Mouse (Mus musculus): Measurements from ENCODE around the gene Actn3. TPM values are rescaled to one million over a fixed set of nuclear protein-coding genes. Genes with fewer than 3 reads are reported as not detected.

The Actn3 gene
- polyA plus RNA-seq, 1 experiment from 2014 or later = 2.1 TPM

GRCm38 (mm10) chr19:4859081-4859480 lies 18.6 kb downstream of the Actn3 start:
- peaks cover 13% of the 10 kb centered on the region for H3K4me1 ChIP-seq (replicated peaks)
- H3K4me2 ChIP-seq = no peak overlapping the region
- H3K9me3 ChIP-seq (replicated peaks) = no peaks in the 10 kb centered on the region
- 38% methylated on average over 6 of the region's 6 CpGs for WGBS
- H3K27ac ChIP-seq = no peak overlapping the region
- H3K27me3 ChIP-seq = peaks cover 18% of the 10 kb centered on the region; the same call in 1 of the 2 replicates
- no peak overlapping the region for H3K9ac ChIP-seq
- ATAC-seq (replicated peaks; ENCODE audit: insufficient number of reproducible peaks, insufficient read depth, low FRiP score, low read depth) = no peak
- H3K4me3 ChIP-seq = no peak overlapping the region
- no peaks in the 10 kb centered on the region for H3K36me3 ChIP-seq

- Histone ChIP-seq H3K4me2 (peak overlapping the region; percentile 94), H3K9ac (no peak overlapping the region), H3K4me1 (replicated peaks) (peaks cover 13% of the 10 kb centered on the region), H3K9me3 (replicated peaks) (no peaks in the 10 kb centered on the region), H3K36me3 (no peaks in the 10 kb centered on the region), H3K27ac (no peak overlapping the region), H3K4me3 (peak overlapping the region; percentile 72), H3K27me3 (peaks cover 18% of the 10 kb centered on the region; the same call in 1 of the 2 replicates)
- WGBS = 79% methylated on average over 4 of the region's 4 CpGs
- ATAC-seq (replicated peaks; ENCODE audit: insufficient number of reproducible peaks, insufficient read depth, low FRiP score, low read depth) = no peak
These were observed 21.8 kb downstream of the Actn3 start for GRCm38 (mm10) chr19:4855951-4856350.

GRCm38 (mm10) chr19:4855470-4855820 lies 22.3 kb downstream of the Actn3 start:
- Histone ChIP-seq H3K36me3 (no peaks in the 10 kb centered on the region), H3K4me3 (peak overlapping the region; percentile 72), H3K27ac (peak overlapping the region; percentile 68), H3K4me1 (replicated peaks) (peaks cover 13% of the 10 kb centered on the region), H3K4me2 (peak overlapping the region; percentile 94), H3K27me3 (peaks cover 18% of the 10 kb centered on the region; the same call in 1 of the 2 replicates), H3K9me3 (replicated peaks) (no peaks in the 10 kb centered on the region), H3K9ac (peak overlapping the region; percentile 72)
- 3% methylated on average over 14 of the region's 14 CpGs for WGBS
- no peak; the same call in 1 of the 2 replicates for ATAC-seq (replicated peaks; ENCODE audit: insufficient number of reproducible peaks, insufficient read depth, low FRiP score, low read depth)

- peak within 1 kb of the TSS; percentile 72 for H3K9ac ChIP-seq
- no peaks in the 10 kb centered on the region for H3K9me3 ChIP-seq (replicated peaks)
- peak within 1 kb of the TSS; percentile 68 for H3K27ac ChIP-seq
- H3K4me2 ChIP-seq = peak within 1 kb of the TSS; percentile 94
- WGBS = 4% methylated on average over 45 of the region's 45 CpGs
- peak within 1 kb of the TSS; percentile 72 for H3K4me3 ChIP-seq
- peaks cover 13% of the 10 kb centered on the region for H3K4me1 ChIP-seq (replicated peaks)
- no peaks in the 10 kb centered on the region for H3K36me3 ChIP-seq
- peaks cover 19% of the 10 kb centered on the region for H3K27me3 ChIP-seq
- peak; percentile 83 for ATAC-seq (replicated peaks; ENCODE audit: insufficient number of reproducible peaks, insufficient read depth, low FRiP score, low read depth)
These were observed 22.9 kb downstream of the Actn3 start, which contains the start of gene Ctsf for GRCm38 (mm10) chr19:4854552-4855469. Gene Ctsf (plus strand): TSS chr19:4855130.

- Histone ChIP-seq H3K27me3 (peaks cover 23% of the 10 kb centered on the region), H3K9me3 (replicated peaks) (no peaks in the 10 kb centered on the region), H3K36me3 (no peaks in the 10 kb centered on the region), H3K4me2 (no peak overlapping the region), H3K4me3 (no peak overlapping the region), H3K4me1 (replicated peaks) (peaks cover 6% of the 10 kb centered on the region), H3K27ac (no peak overlapping the region), H3K9ac (no peak overlapping the region)
- ATAC-seq (replicated peaks; ENCODE audit: insufficient number of reproducible peaks, insufficient read depth, low FRiP score, low read depth) = no peak
- WGBS = 38% methylated on average over 5 of the region's 5 CpGs
These were observed 27.4 kb downstream of the Actn3 start for GRCm38 (mm10) chr19:4850281-4850680.

- 50% methylated on average over 4 of the region's 4 CpGs for WGBS
- Histone ChIP-seq H3K27me3 (peaks cover 23% of the 10 kb centered on the region), H3K9ac (no peak overlapping the region), H3K27ac (no peak overlapping the region), H3K9me3 (replicated peaks) (no peaks in the 10 kb centered on the region), H3K4me3 (no peak overlapping the region), H3K4me2 (no peak overlapping the region), H3K36me3 (no peaks in the 10 kb centered on the region), H3K4me1 (replicated peaks) (peaks cover 4% of the 10 kb centered on the region; the same call in 1 of the 2 replicates)
- no peak for ATAC-seq (replicated peaks; ENCODE audit: insufficient number of reproducible peaks, insufficient read depth, low FRiP score, low read depth)
These were observed 27.9 kb downstream of the Actn3 start for GRCm38 (mm10) chr19:4849800-4850199.

GRCm38 (mm10) chr19:4847490-4847889 lies 30.2 kb downstream of the Actn3 start:
- Histone ChIP-seq H3K36me3 (no peaks in the 10 kb centered on the region), H3K9ac (no peak overlapping the region), H3K4me1 (replicated peaks) (no peaks in the 10 kb centered on the region), H3K27me3 (peaks cover 14% of the 10 kb centered on the region), H3K4me3 (no peak overlapping the region), H3K9me3 (replicated peaks) (no peaks in the 10 kb centered on the region), H3K27ac (no peak overlapping the region), H3K4me2 (no peak overlapping the region)
- no peak for ATAC-seq (replicated peaks; ENCODE audit: insufficient number of reproducible peaks, insufficient read depth, low FRiP score, low read depth)
- WGBS = 24% methylated on average over 7 of the region's 7 CpGs

GRCm38 (mm10) chr19:4845846-4846245 lies 31.9 kb downstream of the Actn3 start:
- WGBS = 54% methylated on average over 2 of the region's 2 CpGs
- no peaks in the 10 kb centered on the region for H3K4me1 ChIP-seq (replicated peaks)

GRCm38 (mm10) chr19:4842611-4843010 lies 35.1 kb downstream of the Actn3 start:
- peaks cover 32% of the 10 kb centered on the region for H3K27me3 ChIP-seq
- H3K9me3 ChIP-seq (replicated peaks) = no peaks in the 10 kb centered on the region
- H3K4me3 ChIP-seq = no peak overlapping the region
- peaks cover 13% of the 10 kb centered on the region for H3K4me1 ChIP-seq (replicated peaks)
- no peak for ATAC-seq (replicated peaks; ENCODE audit: insufficient number of reproducible peaks, insufficient read depth, low FRiP score, low read depth)
- no peak overlapping the region for H3K27ac ChIP-seq
- WGBS = 50% methylated on average over 2 of the region's 2 CpGs
- H3K9ac ChIP-seq = no peak overlapping the region
- no peak overlapping the region for H3K4me2 ChIP-seq
- H3K36me3 ChIP-seq = no peaks in the 10 kb centered on the region

More at GRCm38 (mm10) chr19:4845846-4846245, 31.9 kb downstream of the Actn3 start:
- Histone ChIP-seq H3K36me3 (no peaks in the 10 kb centered on the region), H3K27me3 (peaks cover 30% of the 10 kb centered on the region), H3K9me3 (replicated peaks) (no peaks in the 10 kb centered on the region), H3K4me3 (no peak overlapping the region), H3K27ac (no peak overlapping the region), H3K9ac (no peak overlapping the region), H3K4me2 (no peak overlapping the region)
- no peak for ATAC-seq (replicated peaks; ENCODE audit: insufficient number of reproducible peaks, insufficient read depth, low FRiP score, low read depth)

- Histone ChIP-seq H3K27me3 (peaks cover 29% of the 10 kb centered on the region), H3K36me3 (no peaks in the 10 kb centered on the region), H3K4me2 (no peak overlapping the region), H3K27ac (no peak overlapping the region), H3K4me1 (replicated peaks) (peaks cover 13% of the 10 kb centered on the region), H3K9me3 (replicated peaks) (no peaks in the 10 kb centered on the region), H3K4me3 (no peak overlapping the region), H3K9ac (no peak overlapping the region)
- no peak for ATAC-seq (replicated peaks; ENCODE audit: insufficient number of reproducible peaks, insufficient read depth, low FRiP score, low read depth)
- WGBS = 74% methylated on average over 9 of the region's 9 CpGs
These were observed 36.9 kb downstream of the Actn3 start for GRCm38 (mm10) chr19:4840848-4841247.

GRCm38 (mm10) chr19:4839149-4839548 lies 38.6 kb downstream of the Actn3 start, which contains the start of the genes Ccs and Ccdc87:
Gene Ccs (minus strand): TSS chr19:4839332.
Gene Ccdc87 (plus strand): TSS chr19:4839366.
- Histone ChIP-seq H3K27me3 (peaks cover 29% of the 10 kb centered on the region), H3K4me3 (peak within 1 kb of the TSS; percentile 64), H3K27ac (no peak within 1 kb of the TSS), H3K4me1 (replicated peaks) (peaks cover 13% of the 10 kb centered on the region), H3K4me2 (peak within 1 kb of the TSS; percentile 95), H3K36me3 (no peaks in the 10 kb centered on the region), H3K9me3 (replicated peaks) (no peaks in the 10 kb centered on the region), H3K9ac (peak within 1 kb of the TSS; percentile 83)
- peak; percentile 99 for ATAC-seq (replicated peaks; ENCODE audit: insufficient number of reproducible peaks, insufficient read depth, low FRiP score, low read depth)
- under 1% methylated on average over 25 of the region's 25 CpGs for WGBS

Measured in heart, embryonic 15.5 days (tissue).